Mouse (Mus musculus): ENCODE data around the gene Rps16.

DNA sequence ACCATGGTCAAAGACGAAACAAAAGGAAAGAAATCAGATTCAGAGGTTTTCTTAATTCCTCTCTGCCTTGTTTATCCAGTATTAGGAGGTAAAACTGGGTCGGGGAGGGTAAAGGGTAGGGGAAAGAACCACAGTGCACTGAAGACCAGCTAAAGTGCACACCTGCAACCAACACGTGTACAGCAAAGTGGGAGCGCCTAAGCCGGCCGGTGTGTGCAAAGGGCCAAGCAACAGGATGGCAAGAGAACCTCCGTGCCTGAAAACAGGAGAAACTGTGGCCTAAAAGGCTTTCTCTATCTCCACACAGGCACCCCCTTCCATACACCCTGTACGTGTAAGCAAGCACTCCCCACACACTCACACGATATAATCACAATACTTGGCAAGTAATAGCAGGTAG is 34.7 kb downstream of the Rps16 start:
- TF ChIP-seq POLR2A (IDR thresholded peaks at IDR 0.05; ENCODE audit: low read depth, low read length) (no peak), CTCF (IDR thresholded peaks at IDR 0.05; ENCODE audit: borderline replicate concordance, insufficient read depth, low read length) (no peak)
